Mouse (Mus musculus) erythroblast, adult 5-6 weeks (primary cell): ENCODE results near the gene Smok3a. TPM values are rescaled to one million over a fixed set of nuclear protein-coding genes. Genes with fewer than 3 reads are reported as not detected.
"Not testable (repeated sequence)": the region's sequence is repeated elsewhere in the genome, so short reads cannot be mapped to it uniquely, and the experiment has no call there.

Experiments used
- ATAC-seq: replicated peaks from 2 replicates; pipeline ENCODE4 v1.8.0; 2016; ENCODE audit warnings: moderate number of reproducible peaks, mild to moderate bottlenecking, moderate TSS enrichment, inconsistent platforms; ENCODE audit not compliant: poor library complexity, low FRiP score, severe bottlenecking
- total RNA-seq, 2 experiments: library from RNA; stranded (forward) in 1 of 2; stranded (reverse) in 1 of 2; fragments of 150-400 nt in 1 of 2; fragments of 200-764, 138-1000 nt in 1 of 2; gene quantifications; 2 replicates each; pipeline versions ENCODE4 v1.2.3 to v1.2.4; 2015 to 2017; ENCODE audit warnings: low replicate concordance in 2 of 2

Smok3a gene
- not detected in 2 replicates for total RNA-seq (2015; ENCODE audit: low replicate concordance)
- 0.09 TPM in 1 of 2 replicates, not detected in the other for total RNA-seq (2017; ENCODE audit: low replicate concordance)

DNA sequence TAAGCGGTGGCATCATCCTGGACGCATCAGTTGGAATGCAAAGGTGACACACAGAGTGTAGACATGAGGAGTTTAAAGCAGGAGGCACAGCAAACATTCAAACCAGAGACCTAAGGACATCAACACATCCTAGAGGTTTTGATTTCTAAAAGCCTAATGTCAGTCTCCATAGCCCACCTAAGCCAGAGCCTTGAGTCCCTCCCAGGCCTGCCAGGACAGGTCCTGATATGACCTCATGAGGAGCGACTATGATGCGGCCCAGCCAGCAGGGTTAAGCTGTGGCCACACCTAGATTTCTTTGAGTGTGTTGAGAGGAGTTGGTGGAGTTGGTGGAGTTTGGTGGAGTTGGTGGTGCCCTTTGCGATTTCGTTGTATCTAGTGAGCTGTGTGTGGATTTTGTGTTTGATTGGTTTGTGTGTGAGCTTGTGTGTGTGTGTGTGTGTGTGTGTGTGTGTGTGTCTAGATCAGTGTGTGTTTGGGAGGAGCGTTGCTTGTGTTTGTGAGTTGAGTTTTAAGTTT lies at the start of gene Smok3a, which contains the start of gene Smok3b:
Gene Smok3a (plus strand): TSS at position 301 of the 519 bp plus-strand sequence.
Gene Smok3b (plus strand): TSS at position 469 of the 519 bp plus-strand sequence.
- not testable (repeated sequence) for ATAC-seq

DNA sequence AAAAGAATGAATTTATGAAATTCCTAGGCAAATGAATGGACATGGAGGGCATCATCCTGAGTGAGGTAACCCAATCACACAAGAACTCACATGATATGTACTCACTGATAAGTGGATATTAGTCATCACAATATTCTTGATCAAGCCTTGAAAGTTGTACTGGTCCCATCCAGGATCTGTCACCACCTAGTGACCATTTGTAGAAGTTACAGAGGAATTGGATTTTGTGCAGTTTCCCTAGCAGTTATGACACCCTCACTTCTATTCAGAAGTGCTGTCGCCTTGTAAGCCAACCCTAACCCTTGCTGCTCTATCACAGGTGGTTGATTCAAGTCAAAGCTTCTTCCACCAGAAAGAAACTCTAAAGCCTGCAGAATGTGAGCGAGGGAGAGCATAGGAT lies 47.9 kb upstream of the Smok3a start:
- no peak for ATAC-seq

DNA sequence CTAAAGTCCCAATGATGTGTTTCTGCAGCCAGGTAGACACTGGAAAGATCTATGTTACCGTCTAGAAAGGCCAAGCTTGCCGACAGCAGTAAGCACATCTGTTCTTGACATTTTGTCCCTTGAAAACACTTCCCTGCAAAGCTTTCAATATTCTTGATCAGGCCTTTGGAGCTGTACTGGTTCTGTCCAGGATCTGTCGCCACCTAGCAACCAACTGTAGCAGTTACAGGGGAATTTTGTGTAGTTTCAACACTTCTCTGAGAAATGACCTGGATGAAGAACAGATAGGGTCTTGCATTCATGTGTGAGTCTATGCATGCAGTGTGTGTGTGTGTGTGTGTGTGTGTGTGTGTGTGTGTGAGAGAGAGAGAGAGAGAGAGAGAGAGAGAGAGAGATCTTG lies 47.3 kb upstream of the Smok3a start:
- no peak for ATAC-seq

DNA sequence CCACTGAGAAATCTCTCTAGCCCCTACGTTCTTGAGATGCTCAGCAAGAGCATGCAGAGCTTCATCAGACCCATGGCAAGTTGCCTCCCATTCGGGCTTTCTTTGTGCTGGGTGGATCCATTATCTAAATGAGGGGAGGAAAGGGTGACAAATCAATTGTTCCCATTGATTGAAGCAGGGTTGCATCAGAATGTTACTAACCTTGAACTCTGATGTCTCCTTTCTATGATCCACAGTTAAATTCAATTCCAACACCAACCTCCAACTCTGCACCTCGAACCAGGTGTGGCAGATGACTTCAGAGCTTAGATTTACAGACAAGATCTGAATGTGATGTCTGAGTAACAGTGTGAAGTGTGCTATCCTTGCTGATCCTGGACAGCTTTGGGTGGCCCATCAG lies 46.3 kb upstream of the Smok3a start:
- ATAC-seq, result no peak

DNA sequence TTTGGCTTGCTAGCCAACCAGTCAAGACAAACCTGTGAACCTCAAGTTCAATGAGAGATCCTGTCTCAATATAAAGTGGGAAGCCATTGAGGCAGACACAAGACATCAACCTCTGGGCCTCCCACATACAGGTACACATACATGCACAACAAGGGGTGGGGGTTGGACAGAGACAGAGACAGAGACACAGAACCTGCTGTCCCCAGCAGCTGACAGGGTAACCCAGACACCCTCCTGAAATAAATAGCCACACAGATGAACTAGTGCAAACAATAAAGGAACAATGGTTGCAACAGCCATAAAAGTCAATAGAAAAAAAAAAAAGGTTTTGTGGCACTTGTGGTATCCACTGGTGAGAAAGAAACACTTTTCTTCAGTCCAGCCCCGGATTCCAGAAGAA lies 45.6 kb upstream of the Smok3a start:
- ATAC-seq, result no peak

DNA sequence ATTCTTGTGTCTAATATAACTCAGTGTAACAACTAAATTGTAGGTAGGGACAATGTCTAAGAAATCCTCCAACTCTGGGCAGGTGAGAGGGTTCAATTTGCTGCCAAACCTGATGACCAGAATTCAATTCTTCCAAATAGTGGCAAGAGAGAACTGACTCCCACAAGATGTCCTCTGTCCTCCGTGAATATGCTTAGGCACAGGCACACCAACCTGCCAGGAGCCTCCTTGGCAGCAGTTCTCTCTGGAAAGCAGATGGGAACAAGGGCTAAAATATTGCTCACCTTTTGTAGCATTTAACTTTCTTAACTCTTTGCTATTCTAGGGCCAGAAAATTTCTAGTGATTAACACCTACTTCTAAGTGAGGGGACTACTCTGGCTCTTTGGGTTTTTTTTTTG lies 43.8 kb upstream of the Smok3a start:
- no peak for ATAC-seq

DNA sequence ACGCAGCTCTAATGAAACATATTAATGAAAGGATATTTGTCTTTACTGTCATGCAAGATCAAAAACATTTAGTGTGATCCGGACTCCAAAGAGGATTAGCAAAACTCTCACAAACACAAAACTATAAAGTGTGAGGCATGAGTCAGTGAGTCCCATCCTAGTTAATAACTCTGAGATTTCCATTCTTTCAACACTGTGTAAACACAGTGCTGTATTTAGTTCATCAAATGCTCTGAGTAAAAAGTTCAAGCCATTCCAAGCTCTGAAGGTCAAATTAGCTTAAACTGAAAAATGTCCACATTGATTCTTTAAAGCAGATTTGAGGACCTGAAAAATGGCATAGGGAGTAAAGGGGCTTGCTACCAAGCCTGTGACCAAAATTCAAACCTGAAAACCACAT lies 42.0 kb upstream of the Smok3a start:
- no peak for ATAC-seq

DNA sequence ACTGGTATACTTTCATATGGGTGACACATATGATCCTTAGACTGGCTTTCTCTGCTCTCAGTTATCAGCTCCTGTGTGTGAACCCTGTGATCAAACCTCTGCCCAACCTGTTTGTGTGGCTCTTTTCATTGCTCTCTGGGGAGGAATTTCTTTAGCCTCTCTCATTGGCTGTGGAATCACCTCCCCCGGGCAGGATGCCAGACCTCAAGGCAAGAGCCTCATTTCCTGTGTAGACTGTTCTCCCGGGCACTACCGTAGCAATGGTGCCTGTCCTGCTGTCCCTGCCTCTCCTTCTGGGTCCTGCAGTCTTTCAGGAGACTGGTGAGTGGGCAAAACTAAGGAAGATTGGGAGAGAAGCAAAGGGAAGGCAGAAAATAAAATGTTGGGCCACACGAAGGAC lies 39.8 kb upstream of the Smok3a start, which contains the start of gene Azgp1:
Gene Azgp1 (plus strand): TSS at position 221 of the 400 bp plus-strand sequence.
- ATAC-seq, result no peak

DNA sequence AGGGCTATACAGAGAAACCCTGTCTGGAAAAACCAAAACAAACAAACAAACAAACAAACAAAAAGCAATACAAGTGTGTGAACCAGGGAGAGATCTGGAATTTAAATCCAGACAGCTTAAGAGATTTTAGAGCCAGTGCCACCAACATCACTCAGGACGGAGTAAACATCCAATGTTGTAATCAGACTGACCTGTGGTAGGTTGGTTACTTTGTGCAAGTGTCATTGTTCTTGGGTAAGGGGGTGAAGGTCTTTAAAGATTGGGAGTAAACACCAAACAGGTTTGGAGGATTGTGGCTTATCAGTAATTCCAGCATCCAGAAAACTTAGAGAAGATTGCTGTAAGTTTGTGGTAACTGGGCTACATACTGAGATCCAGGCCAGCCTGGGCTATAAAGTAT lies 34.7 kb upstream of the Smok3a start:
- no peak for ATAC-seq

DNA sequence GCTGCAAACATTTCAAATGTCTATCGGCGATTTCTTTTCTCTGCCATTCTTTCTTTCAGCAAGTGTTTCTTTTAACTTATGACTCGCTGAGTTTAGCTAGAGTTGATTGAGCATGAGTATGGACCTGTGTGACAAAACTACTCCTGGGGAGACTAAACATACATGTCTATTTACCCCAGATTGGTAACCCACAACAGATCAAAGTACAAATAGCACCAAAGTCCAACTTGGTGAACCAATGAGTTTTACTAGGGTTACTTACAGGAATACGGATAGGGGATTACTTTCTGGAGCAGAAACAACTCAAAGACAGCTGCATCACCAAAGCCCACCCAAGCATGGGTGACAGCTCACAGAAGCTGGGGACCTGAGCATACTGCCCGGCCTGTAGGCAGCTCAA lies 11.6 kb upstream of the Smok3a start:
- no peak for ATAC-seq

DNA sequence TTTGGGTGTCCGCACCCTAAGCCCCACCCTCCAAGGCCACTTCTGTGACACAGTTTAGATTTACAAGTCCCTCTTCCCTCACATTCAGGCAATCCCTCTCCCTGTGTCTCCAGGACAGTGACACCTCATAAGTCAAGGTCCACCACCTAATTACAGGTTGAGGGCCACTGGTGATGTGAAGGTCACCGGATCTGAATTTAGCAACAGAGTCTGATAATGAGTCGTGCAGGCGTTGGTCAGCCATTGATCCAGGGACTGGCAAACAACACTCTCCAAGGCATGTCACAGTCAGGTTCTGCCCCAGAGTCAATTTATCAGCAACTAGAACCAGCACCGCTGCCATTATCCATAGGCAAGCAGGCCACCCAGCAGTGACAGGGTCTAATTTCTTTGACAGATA lies 8.7 kb upstream of the Smok3a start:
- ATAC-seq, result no peak

DNA sequence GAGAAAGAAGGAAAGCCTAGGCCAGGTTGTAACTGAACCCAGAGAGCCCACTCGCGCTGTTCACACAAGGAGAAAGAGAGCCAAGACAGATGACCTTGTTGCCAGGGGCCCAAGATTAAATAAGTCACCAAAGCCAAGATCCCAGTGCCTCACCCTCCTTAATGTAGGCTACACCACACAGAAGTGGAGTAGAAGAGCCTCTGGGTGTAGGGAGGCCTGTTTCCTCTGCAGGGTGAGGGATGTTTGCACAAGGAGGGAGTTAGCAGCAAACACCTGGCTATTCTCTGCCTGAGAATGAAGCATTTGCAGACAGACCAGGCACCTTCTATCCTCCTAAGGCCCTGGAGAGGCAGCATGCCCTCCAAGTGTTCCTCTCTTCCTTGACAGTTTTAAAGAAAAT lies 4.5 kb upstream of the Smok3a start:
- ATAC-seq, result no peak

DNA sequence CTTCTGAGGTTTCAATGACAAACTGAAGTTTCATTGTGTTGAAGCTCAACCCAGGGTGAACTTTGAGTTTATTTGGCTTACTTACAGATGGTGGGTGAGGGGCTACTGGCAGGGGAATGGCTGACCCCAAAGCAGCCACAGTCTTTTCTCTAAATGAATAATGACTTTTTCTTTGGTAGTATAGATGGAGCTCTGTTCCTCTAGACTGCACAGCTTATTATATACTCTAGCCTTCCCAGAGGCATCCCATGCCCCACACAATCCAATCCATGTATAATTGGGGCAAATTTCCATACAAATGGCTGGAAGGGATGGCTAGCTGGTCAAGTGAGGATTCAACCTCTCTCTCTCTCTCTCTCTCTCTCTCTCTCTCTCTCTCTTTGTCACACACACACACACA lies 4.1 kb upstream of the Smok3a start:
- ATAC-seq, result no peak

DNA sequence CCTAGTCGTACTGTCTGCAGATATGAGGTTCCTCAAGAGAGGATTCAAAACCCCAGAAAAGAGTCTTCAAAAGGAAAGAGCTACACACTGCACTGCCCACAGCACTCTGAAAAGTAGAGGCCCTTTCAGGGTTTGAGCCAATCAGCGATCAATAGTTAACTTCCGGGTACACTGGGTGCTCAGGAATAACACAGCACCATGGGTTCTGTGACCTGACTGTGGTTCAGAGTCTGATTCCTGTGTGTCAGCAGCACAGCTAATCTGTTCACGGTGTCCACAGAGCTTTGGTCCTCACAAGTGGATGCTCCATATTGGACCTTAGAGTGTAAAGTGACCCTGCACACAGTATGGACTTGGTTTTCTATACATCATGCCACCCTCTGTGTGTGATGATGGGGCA lies 1.5 kb upstream of the Smok3a start:
- ATAC-seq, result not testable (repeated sequence)

DNA sequence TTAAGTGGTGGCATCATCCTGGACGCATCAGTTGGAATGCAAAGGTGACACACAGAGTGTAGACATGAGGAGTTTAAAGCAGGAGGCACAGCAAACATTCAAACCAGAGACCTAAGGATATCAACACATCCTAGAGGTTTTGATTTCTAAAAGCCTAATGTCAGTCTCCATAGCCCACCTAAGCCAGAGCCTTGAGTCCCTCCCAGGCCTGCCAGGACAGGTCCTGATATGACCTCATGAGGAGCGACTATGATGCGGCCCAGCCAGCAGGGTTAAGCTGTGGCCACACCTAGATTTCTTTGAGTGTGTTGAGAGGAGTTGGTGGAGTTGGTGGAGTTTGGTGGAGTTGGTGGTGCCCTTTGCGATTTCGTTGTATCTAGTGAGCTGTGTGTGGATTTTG lies 31.8 kb downstream of the Smok3a start, which contains the start of gene Smok3c:
Gene Smok3c (plus strand): TSS at position 301 of the 400 bp plus-strand sequence.
- ATAC-seq, result not testable (repeated sequence)

DNA sequence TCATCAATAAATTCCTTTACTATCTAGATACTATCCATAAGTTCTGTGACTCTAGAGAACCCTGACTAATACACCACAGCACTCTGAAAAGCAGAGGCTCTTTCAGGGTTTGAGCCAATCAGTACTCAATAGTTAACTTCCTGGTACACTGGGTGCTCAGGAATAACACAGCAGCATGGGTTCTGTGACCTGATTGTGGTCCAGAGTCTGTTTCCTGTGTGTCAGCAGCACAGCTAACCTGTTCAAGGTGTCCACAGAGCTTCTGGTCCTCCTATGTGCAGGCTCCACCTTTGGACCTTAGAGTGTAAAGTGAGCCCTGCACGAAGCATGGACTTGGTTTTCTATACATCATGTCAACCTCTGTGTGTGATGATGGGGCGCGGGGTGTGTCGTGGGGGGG lies 52.7 kb downstream of the Smok3a start:
- ATAC-seq, result no peak

DNA sequence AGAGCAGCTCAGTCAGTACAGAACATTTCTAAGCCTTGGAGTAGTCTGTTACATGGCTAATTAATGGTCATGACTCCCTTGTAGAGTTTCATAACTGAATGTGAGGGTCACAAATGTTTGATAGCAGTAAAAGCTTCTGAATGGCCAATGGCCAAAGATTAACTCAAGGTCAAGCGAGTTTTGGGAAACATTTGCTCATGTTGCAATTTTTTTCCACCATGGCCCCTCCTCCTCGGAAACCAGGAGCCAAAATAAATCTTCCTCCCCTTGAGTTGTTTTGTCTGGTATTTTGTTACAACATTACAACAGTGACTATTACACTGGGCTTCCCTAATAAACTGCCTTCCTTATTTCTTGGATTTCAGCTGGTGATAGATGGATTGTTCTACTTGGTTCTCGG lies 54.6 kb downstream of the Smok3a start:
- ATAC-seq, result no peak

DNA sequence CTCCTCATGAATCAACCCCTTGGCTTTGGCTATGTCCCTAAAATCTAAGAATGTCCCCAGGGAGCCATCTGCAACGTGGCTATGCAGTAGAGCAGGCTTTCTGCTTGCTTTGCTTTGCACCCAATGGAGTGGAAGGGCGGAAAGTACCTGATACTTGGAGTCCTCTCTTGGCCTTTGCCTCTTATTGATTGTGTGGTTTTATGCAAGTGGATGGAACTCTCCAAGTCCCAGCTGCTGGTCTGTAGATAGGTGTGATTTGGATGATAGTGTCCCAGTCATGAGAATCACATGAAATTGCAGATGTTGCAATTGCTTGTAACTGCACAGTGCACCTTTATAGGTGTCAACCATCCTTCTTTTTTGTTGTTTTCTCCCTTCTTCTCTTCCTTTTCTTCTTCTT lies 55.1 kb downstream of the Smok3a start:
- ATAC-seq, result no peak

DNA sequence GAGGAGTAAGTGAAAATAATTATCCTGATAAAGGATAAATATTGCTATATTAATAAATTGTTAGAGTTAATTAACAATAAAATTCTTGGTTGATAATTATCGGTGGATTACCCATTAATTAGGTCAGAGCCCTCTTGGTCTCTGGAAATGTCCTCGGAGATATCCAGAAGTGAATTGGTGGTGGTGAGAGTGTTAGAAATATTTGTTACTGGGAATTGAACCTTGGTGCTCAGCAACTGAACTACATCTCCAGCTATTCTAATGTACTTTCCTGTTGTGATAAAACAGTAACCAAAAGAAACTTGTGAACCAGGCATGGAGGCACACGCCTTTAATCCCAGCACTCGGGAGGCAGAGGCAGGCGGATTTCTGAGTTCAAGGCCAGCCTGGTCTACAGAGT lies 59.4 kb downstream of the Smok3a start:
- ATAC-seq, result no peak

DNA sequence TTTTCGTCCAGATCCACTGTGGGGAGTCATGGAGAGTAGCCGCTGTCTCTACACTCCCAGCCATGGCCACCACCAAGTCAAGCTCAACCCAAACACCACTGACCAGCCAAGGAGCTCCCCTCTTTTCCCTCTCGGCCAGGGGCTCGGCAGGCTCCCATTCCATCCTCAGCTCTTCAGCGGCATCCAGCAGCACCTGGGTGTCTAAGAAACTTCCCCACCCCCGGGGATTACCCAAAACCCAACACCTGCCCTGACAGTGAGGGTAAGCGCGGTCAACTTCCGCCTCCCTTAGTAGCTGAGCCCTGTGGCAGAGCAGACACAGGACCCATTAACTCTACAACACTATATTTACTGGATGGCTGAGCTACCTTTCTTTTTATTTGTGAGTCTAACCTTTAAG lies 60.4 kb downstream of the Smok3a start:
- ATAC-seq, result no peak

DNA sequence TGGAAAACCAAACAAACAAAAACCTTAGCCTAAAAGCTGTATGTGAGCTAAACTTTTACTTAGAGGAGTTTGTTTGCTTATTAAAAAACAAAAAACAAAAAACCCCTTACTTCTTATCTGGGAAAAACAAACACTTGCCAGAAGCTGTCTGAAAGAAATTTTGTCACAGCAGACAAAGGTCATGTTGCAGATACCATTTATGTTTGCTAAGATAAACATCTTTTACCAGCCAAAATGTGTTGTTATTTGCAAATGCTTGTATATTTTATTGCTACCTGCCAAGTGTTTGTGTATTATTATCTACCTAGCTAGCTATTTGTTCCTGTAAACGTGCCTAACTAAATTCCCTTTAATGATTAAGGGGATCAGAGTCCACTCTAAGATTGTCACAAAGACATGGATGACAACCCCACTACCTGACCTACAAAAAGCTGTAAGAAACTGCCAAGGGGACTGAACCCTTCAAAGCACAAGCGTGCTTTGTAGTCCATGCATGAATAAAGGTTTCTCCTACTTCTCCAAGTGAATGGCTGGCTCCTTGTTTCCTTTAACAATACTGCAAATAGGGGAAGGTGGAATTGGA lies 62.3 kb downstream of the Smok3a start:
- no peak for ATAC-seq

DNA sequence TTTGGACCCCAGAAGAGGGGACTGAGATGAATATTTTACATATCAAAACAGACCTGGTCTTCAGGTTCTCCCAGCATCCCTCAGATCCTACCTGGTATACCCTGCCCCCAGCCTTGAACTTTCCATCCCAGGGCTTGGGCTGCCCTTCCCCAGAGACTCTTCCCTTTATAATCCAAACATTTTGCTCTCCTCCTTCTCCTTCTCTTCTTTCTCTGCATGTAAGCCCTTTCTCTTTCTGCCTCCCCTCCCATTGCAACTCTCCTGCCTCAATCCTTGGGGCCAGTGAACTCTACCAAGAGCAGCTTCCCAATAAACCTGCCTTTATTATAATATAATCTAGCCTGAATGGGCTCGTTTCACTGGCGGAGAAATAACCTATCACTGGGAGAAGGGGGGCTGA lies 62.9 kb downstream of the Smok3a start:
- ATAC-seq, result no peak
